Mouse (Mus musculus) lung, embryonic 16.5 days (tissue): ENCODE results near the gene Evi2b. TPM values are rescaled to one million over a fixed set of nuclear protein-coding genes. Genes with fewer than 3 reads are reported as not detected.

Experiments used
- ATAC-seq: fragments of 200-750 bp; cut with Nextera tagmentation; 2 replicates; pipeline ENCODE4 v1.8.0; 2017; ENCODE audit warnings: low read depth, mild to moderate bottlenecking, moderate library complexity
- H3K27ac ChIP-seq: fragments of 300-500 bp; sonication (generic); 2 replicates; pipeline ENCODE4 v1.5.1; 2014; ENCODE audit warnings: mild to moderate bottlenecking, control low read depth, low read length
- H3K27me3 ChIP-seq: fragments of 300-500 bp; sonication (generic); 2 replicates; pipeline ENCODE4 v1.6.1; 2014; ENCODE audit warnings: low read depth, low read length, mixed read lengths; ENCODE audit not compliant: control insufficient read depth, insufficient read depth
- H3K36me3 ChIP-seq: fragments of 300-500 bp; sonication (generic); 2 replicates; pipeline ENCODE4 v1.6.1; 2014; ENCODE audit warnings: low read length; ENCODE audit not compliant: control insufficient read depth, insufficient read depth
- H3K4me1 ChIP-seq: fragments of 300-500 bp; sonication (generic); replicated peaks from 2 replicates; pipeline ENCODE4 v1.6.1; 2014; ENCODE audit warnings: low read length, mixed read lengths; ENCODE audit not compliant: control insufficient read depth, insufficient read depth
- H3K4me2 ChIP-seq: fragments of 300-500 bp; sonication (generic); 2 replicates; pipeline ENCODE4 v1.6.1; 2014; ENCODE audit warnings: low read depth, low read length, control low read depth
- H3K4me3 ChIP-seq: fragments of 300-500 bp; sonication (generic); 2 replicates; pipeline ENCODE4 v1.5.1; 2014; ENCODE audit warnings: mild to moderate bottlenecking, low read length, control low read depth
- H3K9ac ChIP-seq: fragments of 300-500 bp; sonication (generic); 2 replicates; pipeline ENCODE4 v1.6.1; 2014; ENCODE audit warnings: low read length, control low read depth
- H3K9me3 ChIP-seq: fragments of 300-500 bp; sonication (generic); 2 replicates; pipeline ENCODE4 v1.6.1; 2016; ENCODE audit warnings: low read length; ENCODE audit not compliant: control insufficient read depth
- WGBS: fragments of 180-500 bp; shearing (Covaris S2); extraction: QIAGEN DNeasy Blood & Tissue Kit; methylation state at CpG from one replicate; pipeline ENCODE4 v1.1.7; 2014; 5-methylcytosine and 5-hydroxymethylcytosine counted together
- polyA plus RNA-seq: library from polyadenylated mRNA; unstranded; fragments of >200 nt; fragmentation: Nextera tagmentation; extraction: Ambion mirVana; gene quantifications from 2 replicates; pipeline ENCODE4 v1.2.1, GENCODE M21; 2015

The Evi2b gene
- polyA plus RNA-seq, 1 experiment from 2014 or later = 1.9 TPM

GRCm38 (mm10) chr11:79527015-79527738 lies 3.6 kb upstream of the Evi2b start:
- Histone ChIP-seq H3K4me3 (no peak overlapping the region), H3K36me3 (no peaks in the 10 kb centered on the region), H3K27ac (no peak overlapping the region)

DNA sequence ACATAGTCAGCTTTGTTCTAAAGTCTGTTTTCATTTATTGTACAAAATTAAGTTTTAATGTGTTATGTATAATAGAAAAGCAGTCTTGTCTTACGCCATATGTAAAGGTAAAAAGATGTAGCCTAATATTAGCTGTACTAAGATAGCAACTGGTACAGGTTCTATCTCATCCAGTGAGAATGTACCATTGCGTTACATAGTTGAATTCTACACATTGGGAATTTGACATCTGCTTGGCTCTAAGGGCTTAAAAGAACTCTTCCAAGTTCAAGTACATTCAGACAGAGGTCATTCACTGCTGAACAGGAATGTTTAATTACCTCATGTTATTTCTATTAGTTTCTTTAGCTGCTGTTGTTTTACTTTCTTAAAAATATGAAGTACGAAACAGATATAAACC lies 3.0 kb upstream of the Evi2b start:
- H3K9me3 ChIP-seq = no peaks in the 10 kb centered on the region
- no peak overlapping the region for H3K9ac ChIP-seq
- no peaks in the 10 kb centered on the region for H3K36me3 ChIP-seq
- no peak overlapping the region for H3K4me2 ChIP-seq
- no peak overlapping the region for H3K27ac ChIP-seq
- no peak overlapping the region for H3K4me3 ChIP-seq
- H3K4me1 ChIP-seq = no peaks in the 10 kb centered on the region
- no peaks in the 10 kb centered on the region for H3K27me3 ChIP-seq
- 85% methylated on average over 3 of the region's 3 CpGs for WGBS
- no peak for ATAC-seq

More at GRCm38 (mm10) chr11:79527015-79527738, 3.6 kb upstream of the Evi2b start:
- no peak overlapping the region for H3K4me2 ChIP-seq
- no peak overlapping the region for H3K9ac ChIP-seq
- no peaks in the 10 kb centered on the region for H3K27me3 ChIP-seq
- H3K4me1 ChIP-seq = no peaks in the 10 kb centered on the region
- WGBS = 67% methylated on average over 15 of the region's 15 CpGs
- no peak for ATAC-seq
- no peaks in the 10 kb centered on the region for H3K9me3 ChIP-seq

DNA sequence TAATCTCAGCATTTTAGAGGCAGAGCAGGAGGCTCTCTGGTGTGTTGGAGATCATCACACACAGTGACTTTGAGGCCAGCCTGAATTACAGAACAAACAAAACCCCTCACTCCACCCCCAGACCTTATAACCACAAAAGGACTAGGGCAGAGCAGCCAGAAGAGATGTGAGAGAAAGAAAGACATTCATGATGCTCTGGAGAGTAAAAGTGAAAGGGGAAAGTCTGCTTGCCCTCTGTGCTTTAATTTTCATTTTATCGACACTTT lies 681 bp upstream of the Evi2b start:
- WGBS = 83% methylated on average over 1 of the region's 1 CpGs
- Histone ChIP-seq H3K36me3 (no peaks in the 10 kb centered on the region), H3K4me3 (no peak overlapping the region), H3K27me3 (no peaks in the 10 kb centered on the region), H3K9ac (no peak overlapping the region), H3K27ac (no peak overlapping the region), H3K4me2 (no peak overlapping the region), H3K9me3 (no peaks in the 10 kb centered on the region), H3K4me1 (no peaks in the 10 kb centered on the region)
- ATAC-seq = no peak

GRCm38 (mm10) chr11:79522944-79523343 lies 618 bp downstream of the Evi2b start:
- H3K4me1 ChIP-seq = no peaks in the 10 kb centered on the region
- 77% methylated on average over 1 of the region's 1 CpGs for WGBS
- H3K4me2 ChIP-seq = no peak overlapping the region
- no peak overlapping the region for H3K27ac ChIP-seq
- no peak for ATAC-seq
- H3K4me3 ChIP-seq = no peak overlapping the region
- H3K9me3 ChIP-seq = no peaks in the 10 kb centered on the region
- no peaks in the 10 kb centered on the region for H3K36me3 ChIP-seq
- H3K9ac ChIP-seq = no peak overlapping the region
- no peaks in the 10 kb centered on the region for H3K27me3 ChIP-seq

- no peaks in the 10 kb centered on the region for H3K4me1 ChIP-seq
- no peaks in the 10 kb centered on the region for H3K9me3 ChIP-seq
- no peak for ATAC-seq
- H3K9ac ChIP-seq = no peak overlapping the region
- H3K4me2 ChIP-seq = no peak overlapping the region
- H3K36me3 ChIP-seq = no peaks in the 10 kb centered on the region
- H3K27ac ChIP-seq = no peak overlapping the region
- no peak overlapping the region for H3K4me3 ChIP-seq
- H3K27me3 ChIP-seq = no peaks in the 10 kb centered on the region
Measured at GRCm38 (mm10) chr11:79521930-79522329, 1.6 kb downstream of the Evi2b start.

DNA sequence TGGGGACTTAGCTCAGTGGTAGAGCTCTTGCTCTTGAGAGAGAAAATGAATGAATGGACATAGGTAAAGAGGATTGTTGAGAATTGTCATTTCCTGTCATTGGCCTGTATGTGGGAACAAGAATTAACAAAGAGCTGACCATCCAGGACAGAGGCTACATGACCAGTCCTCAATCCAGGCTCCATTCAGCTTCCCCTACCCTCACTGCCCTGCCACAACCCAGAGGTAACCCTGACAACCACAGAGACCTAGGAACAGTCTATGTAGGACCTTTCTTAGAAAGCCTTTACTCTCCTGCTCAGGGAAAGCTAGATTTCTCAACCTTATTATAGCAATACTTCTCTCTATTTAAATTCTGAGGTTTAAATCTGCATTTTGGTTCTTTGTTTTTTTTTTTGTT lies 2.8 kb downstream of the Evi2b start:
- Histone ChIP-seq H3K4me1 (no peaks in the 10 kb centered on the region), H3K4me2 (no peak overlapping the region), H3K4me3 (no peak overlapping the region), H3K9me3 (no peaks in the 10 kb centered on the region), H3K27ac (no peak overlapping the region), H3K36me3 (no peaks in the 10 kb centered on the region), H3K27me3 (no peaks in the 10 kb centered on the region), H3K9ac (no peak overlapping the region)
- no peak for ATAC-seq

- Histone ChIP-seq H3K4me3 (no peak overlapping the region), H3K36me3 (no peaks in the 10 kb centered on the region), H3K27ac (no peak overlapping the region), H3K4me2 (no peak overlapping the region), H3K9ac (no peak overlapping the region), H3K4me1 (peaks cover 4% of the 10 kb centered on the region; the same call in 1 of the 2 replicates), H3K9me3 (no peaks in the 10 kb centered on the region), H3K27me3 (no peaks in the 10 kb centered on the region)
- ATAC-seq = no peak
- WGBS = 64% methylated on average over 1 of the region's 1 CpGs
Measured at GRCm38 (mm10) chr11:79519878-79520291, 3.7 kb downstream of the Evi2b start.

DNA sequence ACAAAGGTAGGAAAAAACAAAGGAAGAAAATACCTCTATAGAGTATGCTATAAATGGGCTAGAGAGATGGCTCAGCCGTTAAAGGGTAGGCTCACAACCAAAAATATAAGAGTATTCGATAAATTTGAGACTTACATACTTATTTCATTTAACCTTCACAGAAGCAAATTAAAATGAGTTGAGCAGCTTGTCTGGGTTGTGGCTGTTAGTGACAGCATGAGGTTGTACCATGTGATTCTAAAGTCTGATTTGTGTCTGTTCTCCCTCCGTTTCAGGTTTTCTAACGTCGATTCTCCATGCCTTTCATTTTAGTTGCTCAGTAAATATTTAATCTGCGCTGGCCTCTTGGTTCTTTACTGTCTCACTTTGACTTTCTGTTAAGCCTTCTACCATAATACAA lies 4.3 kb downstream of the Evi2b start:
- H3K36me3 ChIP-seq = no peaks in the 10 kb centered on the region
- no peak overlapping the region for H3K9ac ChIP-seq
- no peak overlapping the region for H3K4me3 ChIP-seq
- H3K4me2 ChIP-seq = no peak overlapping the region
- H3K27me3 ChIP-seq = no peaks in the 10 kb centered on the region
- no peak overlapping the region for H3K27ac ChIP-seq
- H3K9me3 ChIP-seq = no peaks in the 10 kb centered on the region
- ATAC-seq = no peak
- H3K4me1 ChIP-seq = peaks cover 4% of the 10 kb centered on the region; the same call in 1 of the 2 replicates
- 73% methylated on average over 6 of the region's 6 CpGs for WGBS

GRCm38 (mm10) chr11:79515798-79516197 lies 7.8 kb downstream of the Evi2b start:
- WGBS = 98% methylated on average over 2 of the region's 2 CpGs
- no peaks in the 10 kb centered on the region for H3K36me3 ChIP-seq

DNA sequence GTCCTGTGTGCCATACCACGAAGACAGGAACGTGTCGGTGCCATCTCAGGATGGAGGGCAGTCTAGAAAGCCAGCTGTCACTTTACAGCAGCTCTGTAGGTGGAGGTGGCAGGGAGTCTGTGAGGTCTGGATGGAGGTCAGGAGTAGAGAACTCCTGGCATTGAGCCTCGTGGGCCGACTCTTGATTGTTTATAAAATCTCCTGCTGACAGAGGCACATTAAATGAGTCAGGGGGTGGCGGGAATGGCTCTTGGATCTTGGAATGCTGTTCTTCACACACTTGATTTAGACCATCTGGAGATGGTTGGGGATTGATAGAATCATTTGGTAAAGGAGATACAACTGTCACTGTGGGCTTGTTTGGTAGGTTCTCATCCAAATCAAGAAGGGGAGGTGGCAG lies 8.2 kb downstream of the Evi2b start:
- Histone ChIP-seq H3K36me3 (no peaks in the 10 kb centered on the region), H3K4me1 (peaks cover 4% of the 10 kb centered on the region; the same call in 1 of the 2 replicates), H3K27me3 (no peaks in the 10 kb centered on the region), H3K9ac (no peak overlapping the region), H3K9me3 (no peaks in the 10 kb centered on the region), H3K27ac (no peak overlapping the region), H3K4me3 (no peak overlapping the region), H3K4me2 (no peak overlapping the region)
- 45% methylated on average over 6 of the region's 6 CpGs for WGBS
- ATAC-seq = no peak

More at GRCm38 (mm10) chr11:79515798-79516197, 7.8 kb downstream of the Evi2b start:
- no peak for ATAC-seq
- Histone ChIP-seq H3K4me1 (peaks cover 4% of the 10 kb centered on the region; the same call in 1 of the 2 replicates), H3K4me3 (no peak overlapping the region), H3K9me3 (no peaks in the 10 kb centered on the region), H3K9ac (no peak overlapping the region), H3K4me2 (no peak overlapping the region), H3K27ac (no peak overlapping the region), H3K27me3 (no peaks in the 10 kb centered on the region)
